Mouse (Mus musculus) lung, adult 2 months (tissue): ENCODE results near the gene Zfhx3.

Experiments used
- CTCF ChIP-seq: fragments of 200-500 bp; IDR thresholded peaks from 2 replicates; pipeline ENCODE4 v1.5.1; 2011; ENCODE audit warnings: mild to moderate bottlenecking, low read length, control low read depth; ENCODE audit not compliant: insufficient read depth
- POLR2A ChIP-seq: fragments of 200-500 bp; IDR thresholded peaks from 2 replicates; pipeline ENCODE4 v1.6.1; 2011; ENCODE audit warnings: low read depth, mild to moderate bottlenecking, control low read depth, low read length, borderline replicate concordance; ENCODE audit errors: extremely low read depth

- TF ChIP-seq POLR2A, result no peak
- no peak for TF ChIP-seq CTCF
Measured at GRCm38 (mm10) chr8:108908066-108908465, 965.6 kb downstream of the Zfhx3 start.
